ENCODE assay signal across 8 mouse cellular contexts in the genomic region with DNA sequence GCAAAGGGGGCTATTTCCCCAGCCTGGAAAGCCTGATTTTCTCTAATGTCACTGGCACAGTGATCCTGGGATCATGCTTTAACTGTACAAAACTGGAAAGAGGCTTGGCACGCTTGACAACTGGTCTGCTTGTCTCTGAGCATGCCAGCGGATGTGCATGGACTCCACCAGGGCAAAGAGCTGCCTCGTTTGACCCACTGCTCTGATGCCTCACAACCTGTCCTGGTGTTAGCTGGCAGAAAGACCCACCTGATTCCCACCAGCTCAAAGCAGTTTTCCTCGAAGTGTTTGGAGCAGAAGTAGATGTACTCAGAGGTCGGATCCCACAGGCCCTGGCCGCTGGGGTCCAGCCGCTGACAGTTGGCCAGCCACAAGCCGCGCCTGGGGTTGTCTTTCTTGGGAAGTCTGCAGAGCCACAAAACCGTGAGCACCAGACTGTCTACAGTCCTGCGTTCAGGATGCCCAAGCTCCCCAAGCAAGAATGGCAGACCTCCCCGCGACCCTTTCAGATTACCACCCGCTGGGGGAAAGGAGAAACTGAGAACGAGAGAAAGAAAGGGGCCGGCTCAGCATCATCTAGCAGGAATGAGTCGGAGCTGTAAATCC. TPM values are rescaled to one million over a fixed set of nuclear protein-coding genes. Genes with fewer than 3 reads are reported as not detected.
A peak's percentile ranks its signal among the peaks of the same experiment; 100 is the strongest.
DNase-seq lines count a peak whose midpoint lies in the region; ATAC-seq and TF ChIP-seq lines count a peak whose summit lies in the region.

No protein-coding gene starts in this region.

- H3K4me3 ChIP-seq in ES-E14 (ENCODE audit: insufficient read depth in 1 of 2, low read depth in 1 of 2, low read length in 2 of 2, poor library complexity in 1 of 2, severe bottlenecking in 1 of 2): peak overlapping the region; percentile 79 to 83
- H3K4me3 ChIP-seq in heart, embryonic 16.5 days (ENCODE audit: low read length): peak overlapping the region; percentile 84
- peak overlapping the region; percentile 73 for H3K4me3 ChIP-seq in liver, adult 2 months (ENCODE audit: insufficient read depth, low read depth, low read length)
- H3K4me3 ChIP-seq in small intestine, adult 2 months (ENCODE audit: low read depth, low read length): peak overlapping the region; percentile 71

- no peak for TF ChIP-seq CTCF in liver, adult 2 months (IDR thresholded peaks at IDR 0.05; ENCODE audit: low read depth, low read length)
- TF ChIP-seq CTCF in small intestine, adult 2 months (IDR thresholded peaks at IDR 0.05; ENCODE audit: extremely low read depth, insufficient read length, insufficient replicate concordance, low read depth, low read length): no peak

- H3K27me3 ChIP-seq in heart, embryonic 16.5 days (ENCODE audit: control insufficient read depth, insufficient read depth, low read length): no peaks in the 10 kb centered on the region
- H3K27me3 ChIP-seq in liver, adult 2 months (ENCODE audit: control insufficient read depth, insufficient read depth, low read length): no peaks in the 10 kb centered on the region
- H3K27me3 ChIP-seq in small intestine, adult 2 months (ENCODE audit: control insufficient read depth, insufficient read depth, low read length): no peaks in the 10 kb centered on the region

- no peaks in the 10 kb centered on the region for H3K9me3 ChIP-seq in ES-E14 (ENCODE audit: control insufficient read depth, insufficient read depth, low read depth, low read length)
- H3K9me3 ChIP-seq in heart, embryonic 16.5 days (replicated peaks; ENCODE audit: control insufficient read depth, low read length): no peaks in the 10 kb centered on the region

- in situ Hi-C loops in ES-E14 (cut with MboI; ENCODE audit: low sequenced_read_pairs in 2 of 2, unreplicated experiment in 2 of 2): no loop called here

- WGBS in heart, embryonic 16.5 days: 12% methylated on average over 17 of the region's 17 CpGs
- WGBS in liver, adult 2 months: 14% methylated on average over 17 of the region's 17 CpGs
- WGBS in small intestine, adult 2 months: 10% methylated on average over 17 of the region's 17 CpGs

- peaks cover 21% of the 10 kb centered on the region for H3K36me3 ChIP-seq in ES-E14 (ENCODE audit: control insufficient read depth, insufficient read depth, low read length, poor library complexity, severe bottlenecking)
- peaks cover 30% of the 10 kb centered on the region for H3K36me3 ChIP-seq in heart, embryonic 16.5 days (ENCODE audit: control insufficient read depth, insufficient read depth)
- H3K36me3 ChIP-seq in liver, adult 2 months (ENCODE audit: control insufficient read depth, insufficient read depth, low read length): peaks cover 5% of the 10 kb centered on the region; the same call in 1 of the 2 replicates
- H3K36me3 ChIP-seq in small intestine, adult 2 months (ENCODE audit: control insufficient read depth, insufficient read depth, low read length): peaks cover 28% of the 10 kb centered on the region

- H3K4me2 ChIP-seq in heart, embryonic 16.5 days (ENCODE audit: low read depth, low read length): peak overlapping the region; percentile 89

- TF ChIP-seq POLR2A in liver, adult 2 months (IDR thresholded peaks at IDR 0.05; ENCODE audit: extremely low read depth, insufficient read depth, low read length): no peak
- no peak for TF ChIP-seq POLR2A in small intestine, adult 2 months (IDR thresholded peaks at IDR 0.05; ENCODE audit: low read depth, low read length)

- H3K27ac ChIP-seq in ES-E14 (ENCODE audit: insufficient read depth, low read depth, low read length, poor library complexity, severe bottlenecking): no peak overlapping the region
- peak overlapping the region; percentile 96 for H3K27ac ChIP-seq in heart, embryonic 16.5 days (ENCODE audit: low read length)
- peak overlapping the region; percentile 86 for H3K27ac ChIP-seq in liver, adult 2 months (replicated peaks; ENCODE audit: insufficient read depth, low read depth, low read length)
- H3K27ac ChIP-seq in small intestine, adult 2 months (ENCODE audit: insufficient read depth, low read depth, low read length): peak overlapping the region; percentile 63

- peaks cover 3% of the 10 kb centered on the region; the same call in 1 of the 2 replicates for H3K79me2 ChIP-seq in liver, adult 2 months (ENCODE audit: control insufficient read depth, insufficient read depth, low read length)

- peaks cover 0 to 17% of the 10 kb centered on the region in 2 experiments; a peak in 2 of 4 replicates for H3K4me1 ChIP-seq in ES-E14 (ENCODE audit: control insufficient read depth in 2 of 2, insufficient read depth in 2 of 2, low read length in 2 of 2, poor library complexity in 1 of 2)
- peaks cover 13% of the 10 kb centered on the region for H3K4me1 ChIP-seq in heart, embryonic 16.5 days (ENCODE audit: control insufficient read depth, insufficient read depth, low read length)
- H3K4me1 ChIP-seq in liver, adult 2 months (ENCODE audit: control insufficient read depth, insufficient read depth, low read length): peaks cover 12% of the 10 kb centered on the region
- H3K4me1 ChIP-seq in small intestine, adult 2 months (ENCODE audit: control insufficient read depth, insufficient read depth, insufficient read length, low read length): peaks cover 14% of the 10 kb centered on the region

- H3K9ac ChIP-seq in ES-E14 (ENCODE audit: insufficient read depth, low read depth, low read length, poor library complexity, severe bottlenecking): peak overlapping the region; percentile 85
- H3K9ac ChIP-seq in heart, embryonic 16.5 days (ENCODE audit: low read length): peak overlapping the region; percentile 86
- H3K9ac ChIP-seq in liver, adult 2 months (ENCODE audit: low read depth, low read length): peak overlapping the region; percentile 83

- peak; percentile 26 for DNase-seq in gastrocnemius, postnatal 10 days
- DNase-seq in gastrocnemius, postnatal 25 days: no peak
- no peak for DNase-seq in ES-E14 (ENCODE audit: low read depth, low spot score)
- DNase-seq in liver, adult 2 months (ENCODE audit: extremely low read depth, low read depth, low spot score): peak; percentile 21
- DNase-seq in right cerebral cortex, postnatal 36 days (ENCODE audit: low spot score in 2 of 2): no peak
- no peak for DNase-seq in layer of hippocampus, adult 11-12 months (ENCODE audit: low spot score)

- no peak for ATAC-seq in heart, embryonic 16.5 days (replicated peaks; ENCODE audit: extremely low read depth, insufficient read depth, low FRiP score)

TF ChIP-seq in ES-E14, 5 proteins besides CTCF, POLR2A, EP300 and RAD21:
- no peak for TF ChIP-seq CHD2 (IDR thresholded peaks at IDR 0.05; ENCODE audit: low read depth, low read length)
- TF ChIP-seq ZNF384 (IDR thresholded peaks at IDR 0.05; ENCODE audit: low read depth, low read length): no peak
- no peak for TF ChIP-seq HCFC1 (IDR thresholded peaks at IDR 0.05; ENCODE audit: borderline replicate concordance, insufficient read depth, low read length)
- TF ChIP-seq ZC3H11A (IDR thresholded peaks at IDR 0.05; ENCODE audit: borderline replicate concordance, low read depth, low read length): no peak
- no peak for TF ChIP-seq MAFK (IDR thresholded peaks at IDR 0.05; ENCODE audit: insufficient read depth, low read depth, low read length)

RNA-seq across cellular contexts. Expression of a gene that starts 0.9 kb away (rescaled TPM):
- total RNA-seq in gastrocnemius, postnatal 10 days (2021): 10 to 100 TPM; 14.7 to 15.0 TPM
- 10 to 100 TPM; 12.8 to 14.5 TPM for total RNA-seq in gastrocnemius, postnatal 25 days (2021)
- total RNA-seq in ES-E14 (2012; rRNA removed): 24.4 and 32.9 TPM in 2 replicates
- polyA plus RNA-seq in heart, embryonic 16.5 days (2015; fragmentation: Nextera tagmentation; extraction: Ambion mirVana): 37.2 and 38.6 TPM in 2 replicates
- total RNA-seq in liver, adult 2 months (2014; rRNA removed): 15.1 and 18.8 TPM in 2 replicates
- 47.9 and 49.2 TPM in 2 replicates for polyA plus RNA-seq in liver, adult 2 months (2012; rRNA removed)
- 43.1 and 88.8 TPM in 2 replicates for polyA plus RNA-seq in small intestine, adult 2 months (2012; rRNA removed)

RNA-seq across cellular contexts. Expression of a gene that starts 21.6 kb away (rescaled TPM):
- 10 to 100 TPM; 27.1 to 39.5 TPM for total RNA-seq in gastrocnemius, postnatal 10 days (2021)
- total RNA-seq in gastrocnemius, postnatal 25 days (2021): 10 to 100 TPM; 19.2 to 23.6 TPM
- 63.1 and 89.0 TPM in 2 replicates for total RNA-seq in ES-E14 (2012; rRNA removed)
- 51.8 and 59.2 TPM in 2 replicates for polyA plus RNA-seq in heart, embryonic 16.5 days (2015; fragmentation: Nextera tagmentation; extraction: Ambion mirVana)
- 39.0 and 53.0 TPM in 2 replicates for total RNA-seq in liver, adult 2 months (2014; rRNA removed)
- 83.5 and 96.7 TPM in 2 replicates for polyA plus RNA-seq in liver, adult 2 months (2012; rRNA removed)
- polyA plus RNA-seq in small intestine, adult 2 months (2012; rRNA removed): 130 and 197 TPM in 2 replicates

RNA-seq across cellular contexts. Expression of a gene that starts 31.0 kb away (rescaled TPM):
- 1 to 10 TPM; 1.4 to 3.7 TPM for total RNA-seq in gastrocnemius, postnatal 10 days (2021)
- 1 to 10 TPM; 1.2 to 2.0 TPM for total RNA-seq in gastrocnemius, postnatal 25 days (2021)
- 0.09 TPM in 1 of 2 replicates, not detected in the other for total RNA-seq in ES-E14 (2012; rRNA removed)
- 0.58 and 0.60 TPM in 2 replicates for polyA plus RNA-seq in heart, embryonic 16.5 days (2015; fragmentation: Nextera tagmentation; extraction: Ambion mirVana)
- total RNA-seq in liver, adult 2 months (2014; rRNA removed): not detected in 2 replicates
- not detected in 2 replicates for polyA plus RNA-seq in liver, adult 2 months (2012; rRNA removed)
- 0.23 TPM in 1 of 2 replicates, not detected in the other for polyA plus RNA-seq in small intestine, adult 2 months (2012; rRNA removed)

RNA-seq across cellular contexts. Expression of a gene that starts 31.6 kb away (rescaled TPM):
- 1 to 10 TPM; 5.4 to 7.3 TPM for total RNA-seq in gastrocnemius, postnatal 10 days (2021)
- total RNA-seq in gastrocnemius, postnatal 25 days (2021): 1 to 10 TPM; 8.7 to 9.1 TPM
- 0.09 and 0.42 TPM in 2 replicates for total RNA-seq in ES-E14 (2012; rRNA removed)
- 0.58 and 0.61 TPM in 2 replicates for polyA plus RNA-seq in heart, embryonic 16.5 days (2015; fragmentation: Nextera tagmentation; extraction: Ambion mirVana)
- under 0.01 TPM in 1 of 2 replicates, not detected in the other for total RNA-seq in liver, adult 2 months (2014; rRNA removed)
- 0.12 TPM in 1 of 2 replicates, not detected in the other for polyA plus RNA-seq in liver, adult 2 months (2012; rRNA removed)
- 0.84 and 1.4 TPM in 2 replicates for polyA plus RNA-seq in small intestine, adult 2 months (2012; rRNA removed)

RNA-seq across cellular contexts. Expression of a gene that starts 40.7 kb away (rescaled TPM):
- under 1 TPM; 0.27 to 0.28 TPM for total RNA-seq in gastrocnemius, postnatal 10 days (2021)
- total RNA-seq in gastrocnemius, postnatal 25 days (2021): under 1 TPM; 0.18 to 0.35 TPM
- total RNA-seq in ES-E14 (2012; rRNA removed): 3.0 and 5.7 TPM in 2 replicates
- 1.5 TPM in 2 replicates for polyA plus RNA-seq in heart, embryonic 16.5 days (2015; fragmentation: Nextera tagmentation; extraction: Ambion mirVana)
- 1.4 and 3.7 TPM in 2 replicates for total RNA-seq in liver, adult 2 months (2014; rRNA removed)
- polyA plus RNA-seq in liver, adult 2 months (2012; rRNA removed): 3.5 and 3.7 TPM in 2 replicates
- polyA plus RNA-seq in small intestine, adult 2 months (2012; rRNA removed): 0.60 and 0.67 TPM in 2 replicates

Comparison
In these comparisons a context has a peak if more than half of its experiments do, and no peak if none do; other contexts are left out.
1. DNase-seq: peak in gastrocnemius, postnatal 10 days (single experiment) and liver, adult 2 months (single experiment); none in gastrocnemius, postnatal 25 days (single experiment), ES-E14 (single experiment), right cerebral cortex, postnatal 36 days (0 of 2) and layer of hippocampus, adult 11-12 months (single experiment).
2. Peak in every context shown above with its lines, with median percentiles within 50 percentile points of each other: H3K4me3 ChIP-seq and H3K9ac ChIP-seq.